Mouse (Mus musculus): ENCODE data around the gene Setd2. TPM values are rescaled to one million over a fixed set of nuclear protein-coding genes. Genes with fewer than 3 reads are reported as not detected.
A peak's percentile ranks its signal among the peaks of the same experiment; 100 is the strongest.

Gene Setd2
- polyA plus RNA-seq, 1 experiment: 1.1 TPM

DNA sequence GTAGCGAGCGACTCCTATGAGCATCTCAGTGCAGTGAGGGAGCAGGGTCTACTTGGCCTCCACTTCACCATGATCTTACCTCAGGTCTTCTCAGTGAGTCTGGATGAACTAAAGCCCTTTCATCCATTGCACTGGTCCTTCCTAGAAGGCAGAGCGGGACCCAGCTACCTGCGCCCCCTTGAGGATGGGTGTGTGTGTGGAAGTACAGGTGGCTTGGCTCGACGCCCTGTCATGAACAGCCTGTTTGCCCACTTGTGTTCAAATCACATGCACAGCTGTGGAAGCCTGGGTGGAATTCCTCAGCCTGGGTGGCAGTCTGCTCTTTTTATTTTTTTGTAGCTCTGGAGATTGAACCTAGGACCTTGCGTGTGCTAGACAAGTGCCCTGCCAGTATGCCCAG is 87.8 kb downstream of the Setd2 start:
- peaks cover 54% of the 10 kb centered on the region for H3K36me3 ChIP-seq (ENCODE audit: control insufficient read depth)

DNA sequence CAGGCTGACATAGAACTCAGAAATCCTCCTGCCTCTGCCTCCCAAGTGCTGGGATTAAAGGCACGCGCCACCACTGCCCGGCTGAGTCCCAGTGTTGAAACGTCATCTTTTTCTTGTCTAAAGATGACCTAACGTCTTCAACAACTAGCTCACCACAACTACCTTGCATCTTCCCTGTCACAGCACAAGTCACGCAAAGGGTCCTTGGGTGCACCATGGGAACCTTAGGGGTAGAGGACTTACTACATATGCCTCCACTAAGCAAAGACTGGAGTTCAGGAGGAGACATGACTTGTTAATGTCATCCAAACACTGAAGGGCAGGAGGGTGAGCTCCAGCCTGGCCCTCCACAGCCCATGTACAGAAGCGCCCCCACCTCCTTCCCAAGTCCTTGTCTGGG is 88.3 kb downstream of the Setd2 start:
- H3K36me3 ChIP-seq (ENCODE audit: control insufficient read depth): peaks cover 49% of the 10 kb centered on the region
- peaks cover 12% of the 10 kb centered on the region for H3K9me3 ChIP-seq (ENCODE audit: control insufficient read depth, low read length)

More for the DNA sequence above, 87.8 kb downstream of the Setd2 start:
- no peak overlapping the region for H3K4me3 ChIP-seq (replicated peaks)
- peaks cover 18% of the 10 kb centered on the region for H3K4me1 ChIP-seq (ENCODE audit: control insufficient read depth)
- no peaks in the 10 kb centered on the region for H3K27me3 ChIP-seq (ENCODE audit: control insufficient read depth)
- H3K9me3 ChIP-seq (ENCODE audit: control insufficient read depth, low read length): peaks cover 17% of the 10 kb centered on the region
- TF ChIP-seq TAL1 (IDR thresholded peaks at IDR 0.05; ENCODE audit: low read length) (no peak), GATA1 (IDR thresholded peaks at IDR 0.05; ENCODE audit: low read length) (no peak)

DNA sequence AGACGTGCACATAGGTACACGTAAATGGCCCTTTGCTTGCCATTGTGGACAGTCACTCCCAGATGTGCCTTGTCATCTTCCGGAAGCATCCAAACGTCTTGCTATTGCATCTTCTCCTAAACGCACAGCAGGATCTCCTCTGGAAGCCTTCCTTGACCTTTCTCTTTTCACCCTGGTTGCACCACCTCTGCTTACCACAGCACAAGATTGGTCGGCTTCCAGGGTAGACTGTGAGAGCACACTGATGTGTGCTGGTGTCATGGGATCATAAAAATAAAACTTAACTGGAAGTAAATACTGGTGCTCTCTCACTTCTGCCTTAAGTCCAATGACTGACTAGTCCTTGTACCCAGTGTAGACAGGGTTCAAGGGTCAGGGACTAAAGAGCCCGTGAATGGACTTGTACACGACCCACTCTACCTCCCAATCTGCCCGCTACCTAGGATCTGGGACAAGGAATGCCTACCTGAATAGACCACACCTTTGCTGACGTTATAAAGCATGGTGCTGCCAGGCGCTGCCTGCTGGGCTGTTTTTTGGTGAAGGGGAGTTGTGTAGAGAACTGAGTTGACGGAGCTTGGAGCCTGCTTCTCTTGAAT is 90.3 kb downstream of the Setd2 start:
- TF ChIP-seq TAL1 (IDR thresholded peaks at IDR 0.05; ENCODE audit: low read length): no peak
- no peak for TF ChIP-seq GATA1 (IDR thresholded peaks at IDR 0.05; ENCODE audit: low read length)
- no peaks in the 10 kb centered on the region for H3K9me3 ChIP-seq (ENCODE audit: control insufficient read depth, low read length)
- peaks cover 34% of the 10 kb centered on the region for H3K36me3 ChIP-seq (ENCODE audit: control insufficient read depth)
- H3K27me3 ChIP-seq (ENCODE audit: control insufficient read depth): no peaks in the 10 kb centered on the region
- H3K4me3 ChIP-seq (replicated peaks): no peak overlapping the region
- H3K4me1 ChIP-seq (ENCODE audit: control insufficient read depth): peaks cover 17% of the 10 kb centered on the region

More for the DNA sequence above, 88.3 kb downstream of the Setd2 start:
- Histone ChIP-seq H3K27me3 (ENCODE audit: control insufficient read depth) (no peaks in the 10 kb centered on the region), H3K4me3 (replicated peaks) (no peak overlapping the region), H3K4me1 (ENCODE audit: control insufficient read depth) (peaks cover 17% of the 10 kb centered on the region)
- TF ChIP-seq GATA1 (IDR thresholded peaks at IDR 0.05; ENCODE audit: low read length): no peak
- no peak for TF ChIP-seq TAL1 (IDR thresholded peaks at IDR 0.05; ENCODE audit: low read length)

DNA sequence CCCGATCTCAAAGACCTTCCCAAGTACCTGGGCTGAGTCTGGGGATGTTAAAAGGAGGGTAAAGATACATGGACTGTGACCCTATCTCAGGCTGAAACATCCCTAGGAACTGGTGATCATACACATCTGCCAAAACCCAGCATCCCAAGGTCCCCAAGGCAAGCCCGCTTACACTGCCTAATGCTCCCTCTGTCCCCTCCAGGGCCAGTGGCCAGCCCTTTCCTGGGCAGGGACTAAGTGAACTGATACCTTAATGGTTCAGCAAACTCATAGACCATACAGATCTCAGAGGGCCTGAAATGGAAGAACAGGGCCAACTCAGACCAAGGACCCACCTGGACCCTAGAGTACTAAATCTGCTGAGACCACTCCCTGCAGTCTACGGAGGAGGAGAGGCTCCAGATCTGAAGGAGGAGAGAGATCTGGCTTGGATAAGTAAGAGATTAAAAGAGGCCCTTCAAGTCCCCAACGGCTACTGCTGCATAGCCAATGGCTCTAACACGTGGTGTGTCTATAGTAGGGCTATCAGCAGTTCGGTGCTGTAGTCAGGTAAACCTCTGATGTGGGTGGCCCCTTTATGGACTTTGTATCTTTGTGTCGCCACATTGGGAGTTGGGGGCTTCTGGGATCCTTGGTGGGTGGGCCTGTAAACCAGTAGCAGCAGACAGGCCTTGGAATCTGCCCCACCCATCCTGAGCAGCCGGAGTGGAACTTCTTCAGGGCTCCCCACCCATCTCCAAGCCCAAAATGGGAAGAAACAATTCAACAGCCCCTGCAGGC is 91.2 kb downstream of the Setd2 start:
- peaks cover 17% of the 10 kb centered on the region for H3K4me1 ChIP-seq (ENCODE audit: control insufficient read depth)
- TF ChIP-seq TAL1 (IDR thresholded peaks at IDR 0.05; ENCODE audit: low read length): no peak
- no peak for TF ChIP-seq GATA1 (IDR thresholded peaks at IDR 0.05; ENCODE audit: low read length)
- no peaks in the 10 kb centered on the region for H3K9me3 ChIP-seq (ENCODE audit: control insufficient read depth, low read length)
- no peaks in the 10 kb centered on the region for H3K27me3 ChIP-seq (ENCODE audit: control insufficient read depth)
- H3K36me3 ChIP-seq (ENCODE audit: control insufficient read depth): peaks cover 29% of the 10 kb centered on the region
- peak overlapping the region; percentile 67 for H3K4me3 ChIP-seq (replicated peaks)

DNA sequence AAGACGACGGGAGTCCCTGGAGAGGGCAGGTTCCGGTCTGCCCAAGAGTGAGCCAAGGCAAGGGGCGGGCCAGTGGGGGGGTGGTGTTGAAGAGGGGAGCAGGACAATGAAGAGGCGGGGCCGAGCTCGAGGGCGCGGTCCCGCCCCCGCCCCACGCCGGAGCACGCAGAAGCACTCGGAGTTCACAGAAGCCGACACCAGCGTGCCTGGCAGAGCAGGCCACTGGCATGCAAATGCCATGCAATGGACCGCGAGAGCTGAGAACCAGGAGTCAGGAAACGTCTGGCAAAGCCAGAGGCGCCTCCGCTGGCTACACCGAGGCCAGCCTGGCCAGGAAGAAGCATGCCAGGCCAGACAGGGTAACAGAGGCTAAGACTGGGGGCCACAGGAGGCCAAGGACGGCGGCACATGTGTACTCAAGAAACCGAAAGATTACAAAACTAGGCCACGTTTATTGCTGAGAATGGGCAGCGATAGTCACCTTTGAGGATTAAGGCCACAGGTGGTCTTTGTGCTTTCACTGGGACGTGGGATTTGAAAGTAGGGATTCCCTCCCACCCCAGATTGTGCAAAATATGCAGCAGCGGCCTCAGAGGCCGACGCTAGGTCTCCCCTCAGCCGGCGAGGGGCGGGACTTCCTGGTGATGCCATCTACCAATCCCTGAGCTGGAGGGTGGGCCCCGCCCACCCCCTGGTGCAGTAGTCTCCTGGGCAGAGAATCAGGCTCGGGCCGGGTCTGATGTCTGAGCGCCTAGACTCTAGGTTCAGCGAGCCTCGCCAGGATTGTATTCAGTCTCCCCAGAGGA is 92.2 kb downstream of the Setd2 start, which contains the start of gene Nradd:
Gene Nradd, minus strand, starts transcription at position 92 of the 806 bp plus-strand sequence.
- H3K4me3 ChIP-seq (replicated peaks): peak within 1 kb of the TSS; percentile 67
- TF ChIP-seq TAL1 (IDR thresholded peaks at IDR 0.05; ENCODE audit: low read length) (no peak), GATA1 (IDR thresholded peaks at IDR 0.05; ENCODE audit: low read length) (no peak)
- H3K36me3 ChIP-seq (ENCODE audit: control insufficient read depth): peaks cover 22% of the 10 kb centered on the region
- peaks cover 17% of the 10 kb centered on the region for H3K4me1 ChIP-seq (ENCODE audit: control insufficient read depth)
- no peaks in the 10 kb centered on the region for H3K27me3 ChIP-seq (ENCODE audit: control insufficient read depth)
- no peaks in the 10 kb centered on the region for H3K9me3 ChIP-seq (ENCODE audit: control insufficient read depth, low read length)

DNA sequence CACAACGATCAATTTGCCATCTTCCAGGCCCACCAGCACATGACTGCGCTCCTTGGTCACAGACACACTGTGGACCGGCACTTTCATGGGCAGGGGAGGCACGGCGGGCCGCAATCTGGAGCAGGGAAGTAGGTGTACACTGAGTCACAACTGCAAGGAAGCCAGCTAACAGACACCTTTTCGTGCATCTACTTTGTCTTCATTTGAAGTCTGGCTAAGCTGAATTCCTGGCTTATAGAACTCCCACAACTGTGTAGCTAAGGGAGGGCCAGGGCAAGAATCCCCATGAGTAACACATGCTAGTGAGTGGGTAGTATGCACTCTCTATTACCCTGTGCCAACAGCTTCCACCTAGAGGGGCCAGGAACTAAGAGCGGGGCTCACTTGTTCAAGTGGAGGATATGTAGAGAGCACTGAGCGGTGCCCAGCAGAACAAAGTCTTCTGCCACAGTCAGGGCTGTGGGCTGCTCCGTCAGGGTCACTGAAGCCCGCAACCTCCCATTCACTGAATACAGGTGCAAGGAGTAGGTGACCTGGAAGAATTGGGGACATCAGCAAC is 93.0 kb downstream of the Setd2 start:
- H3K27me3 ChIP-seq (ENCODE audit: control insufficient read depth): no peaks in the 10 kb centered on the region
- H3K9me3 ChIP-seq (ENCODE audit: control insufficient read depth, low read length): no peaks in the 10 kb centered on the region
- H3K4me1 ChIP-seq (ENCODE audit: control insufficient read depth): peaks cover 17% of the 10 kb centered on the region
- TF ChIP-seq GATA1 (IDR thresholded peaks at IDR 0.05; ENCODE audit: low read length) (no peak), TAL1 (IDR thresholded peaks at IDR 0.05; ENCODE audit: low read length) (no peak)
- peaks cover 14% of the 10 kb centered on the region for H3K36me3 ChIP-seq (ENCODE audit: control insufficient read depth)
- peak overlapping the region; percentile 67 for H3K4me3 ChIP-seq (replicated peaks)

DNA sequence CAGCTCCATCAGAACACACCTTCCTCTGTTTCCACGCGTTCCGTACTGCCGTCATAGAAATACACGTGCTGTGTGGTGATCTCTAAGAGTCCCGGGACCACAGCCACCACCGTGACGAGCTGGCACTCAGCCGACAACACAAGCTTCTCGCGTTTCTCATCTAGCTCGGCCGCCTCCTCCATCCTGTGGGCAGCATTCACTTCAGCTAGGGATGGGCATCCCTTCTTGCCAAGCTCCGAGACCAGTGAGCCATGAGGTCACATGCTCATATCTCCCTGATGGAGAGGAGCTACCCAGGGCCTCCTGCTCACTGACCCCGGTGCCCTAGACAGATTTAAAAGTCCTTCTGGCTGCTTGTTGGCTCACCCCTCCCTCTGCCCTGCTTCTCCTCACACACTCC is 97.8 kb downstream of the Setd2 start:
- Histone ChIP-seq H3K4me1 (ENCODE audit: control insufficient read depth) (peaks cover 2% of the 10 kb centered on the region), H3K36me3 (ENCODE audit: control insufficient read depth) (peaks cover 16% of the 10 kb centered on the region)

DNA sequence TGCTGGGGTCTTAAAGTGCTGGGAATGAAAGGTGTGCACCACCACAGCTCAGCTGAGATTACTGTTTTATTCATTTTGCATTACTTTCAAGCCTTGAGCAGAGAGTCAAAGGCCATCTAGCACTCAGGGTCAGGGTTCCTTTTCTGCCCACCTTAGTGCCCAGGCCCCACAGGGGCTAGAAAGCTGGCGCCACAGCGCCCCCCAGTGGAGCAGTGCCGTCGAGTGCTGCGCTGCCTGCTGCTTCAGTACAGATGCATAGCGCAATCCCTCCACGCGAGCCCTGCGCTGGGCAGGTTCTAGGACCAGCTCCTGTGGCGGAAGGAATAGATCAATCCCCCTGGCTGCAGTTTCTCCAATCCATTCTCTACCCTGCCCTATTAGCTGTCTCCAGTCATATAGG is 98.8 kb downstream of the Setd2 start:
- no peak for TF ChIP-seq GATA1 (IDR thresholded peaks at IDR 0.05; ENCODE audit: low read length)
- Histone ChIP-seq H3K4me1 (ENCODE audit: control insufficient read depth) (no peaks in the 10 kb centered on the region), H3K36me3 (ENCODE audit: control insufficient read depth) (peaks cover 16% of the 10 kb centered on the region)

More for the DNA sequence above, 97.8 kb downstream of the Setd2 start:
- no peaks in the 10 kb centered on the region for H3K9me3 ChIP-seq (ENCODE audit: control insufficient read depth, low read length)
- no peak overlapping the region for H3K4me3 ChIP-seq (replicated peaks)
- H3K27me3 ChIP-seq (ENCODE audit: control insufficient read depth): no peaks in the 10 kb centered on the region
- TF ChIP-seq GATA1 (IDR thresholded peaks at IDR 0.05; ENCODE audit: low read length) (no peak), TAL1 (IDR thresholded peaks at IDR 0.05; ENCODE audit: low read length) (no peak)

More for the DNA sequence above, 98.8 kb downstream of the Setd2 start:
- no peaks in the 10 kb centered on the region for H3K27me3 ChIP-seq (ENCODE audit: control insufficient read depth)
- no peak overlapping the region for H3K4me3 ChIP-seq (replicated peaks)
- H3K9me3 ChIP-seq (ENCODE audit: control insufficient read depth, low read length): no peaks in the 10 kb centered on the region

Data from erythroblast, embryonic 14.5 days (primary cell).